Mouse (Mus musculus): ENCODE data around the gene Use1. TPM values are rescaled to one million over a fixed set of nuclear protein-coding genes. Genes with fewer than 3 reads are reported as not detected.

Use1 gene
- polyA plus RNA-seq, 1 experiment from 2014 or later = 92.1 TPM

DNA sequence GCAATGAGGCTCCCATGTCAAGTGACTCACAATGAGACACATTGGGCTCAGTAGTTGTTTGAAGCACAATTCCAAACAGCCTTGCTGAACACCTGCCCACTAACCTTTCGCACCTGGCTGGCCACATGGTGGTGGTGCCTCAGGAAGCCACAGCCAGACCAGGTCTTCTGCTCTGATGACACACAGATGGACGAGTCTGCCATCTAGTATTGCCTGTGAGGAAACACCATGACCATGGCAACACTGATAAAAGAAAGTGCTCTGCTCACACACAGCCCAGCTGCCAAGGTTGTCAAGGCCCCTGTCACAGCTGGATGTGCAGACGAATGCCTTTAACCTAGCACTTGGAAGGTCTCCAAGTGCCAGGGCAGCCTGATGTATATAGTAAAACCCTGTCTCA, 15.5 kb upstream of the Use1 start:
- H3K27ac ChIP-seq (replicated peaks; ENCODE audit: low read depth, low read length) = no peak overlapping the region
- DNase-seq (ENCODE audit: low spot score) = no peak
- H3K9ac ChIP-seq (ENCODE audit: low read length) = no peak overlapping the region
- no peak overlapping the region for H3K4me3 ChIP-seq (ENCODE audit: low read depth, low read length)
- peaks cover 17% of the 10 kb centered on the region; the same call in 1 of the 2 replicates for H3K36me3 ChIP-seq (ENCODE audit: control insufficient read depth, insufficient read depth, low read length)
- H3K9me3 ChIP-seq (ENCODE audit: control insufficient read depth, low read length) = no peaks in the 10 kb centered on the region
- WGBS = 90% methylated on average over 3 of the region's 3 CpGs
- ATAC-seq (ENCODE audit: insufficient number of reproducible peaks, low FRiP score, low TSS enrichment, low read depth) = no peak
- H3K4me2 ChIP-seq (ENCODE audit: low read depth, severe bottlenecking) = no peak overlapping the region
- no peaks in the 10 kb centered on the region for H3K27me3 ChIP-seq (ENCODE audit: control insufficient read depth, insufficient read depth, low read length)
- no peaks in the 10 kb centered on the region for H3K4me1 ChIP-seq (ENCODE audit: control insufficient read depth, insufficient read depth, low read length)

DNA sequence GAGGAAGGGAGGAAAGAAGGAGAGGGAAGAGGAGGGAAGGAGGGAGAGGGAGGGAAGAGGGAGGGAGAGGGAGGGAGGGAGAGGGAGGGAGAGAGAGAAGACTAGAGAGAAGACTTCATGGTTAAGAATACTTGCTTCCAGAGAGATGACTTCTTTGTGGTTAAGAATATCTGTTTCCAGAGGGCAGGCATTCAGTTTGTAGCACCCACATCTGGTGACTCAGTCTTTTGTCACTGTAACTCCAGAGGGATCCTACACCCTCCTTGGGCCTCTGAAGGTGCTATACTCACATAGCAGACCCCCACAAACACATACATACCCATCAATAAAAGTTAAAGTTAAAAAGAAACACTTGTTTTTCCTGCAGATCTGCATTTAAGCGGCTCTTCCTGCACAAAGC, 15.1 kb upstream of the Use1 start:
- H3K4me2 ChIP-seq (ENCODE audit: low read depth, severe bottlenecking) = no peak overlapping the region
- no peaks in the 10 kb centered on the region for H3K27me3 ChIP-seq (ENCODE audit: control insufficient read depth, insufficient read depth, low read length)
- H3K9me3 ChIP-seq (ENCODE audit: control insufficient read depth, low read length) = no peaks in the 10 kb centered on the region
- WGBS = 93% methylated on average over 1 of the region's 1 CpGs
- no peak for ATAC-seq (ENCODE audit: insufficient number of reproducible peaks, low FRiP score, low TSS enrichment, low read depth)
- no peaks in the 10 kb centered on the region for H3K4me1 ChIP-seq (ENCODE audit: control insufficient read depth, insufficient read depth, low read length)
- H3K36me3 ChIP-seq (ENCODE audit: control insufficient read depth, insufficient read depth, low read length) = peaks cover 20% of the 10 kb centered on the region
- DNase-seq (ENCODE audit: low spot score) = no peak
- H3K4me3 ChIP-seq (ENCODE audit: low read depth, low read length) = no peak overlapping the region
- no peak overlapping the region for H3K9ac ChIP-seq (ENCODE audit: low read length)
- no peak overlapping the region for H3K27ac ChIP-seq (replicated peaks; ENCODE audit: low read depth, low read length)

DNA sequence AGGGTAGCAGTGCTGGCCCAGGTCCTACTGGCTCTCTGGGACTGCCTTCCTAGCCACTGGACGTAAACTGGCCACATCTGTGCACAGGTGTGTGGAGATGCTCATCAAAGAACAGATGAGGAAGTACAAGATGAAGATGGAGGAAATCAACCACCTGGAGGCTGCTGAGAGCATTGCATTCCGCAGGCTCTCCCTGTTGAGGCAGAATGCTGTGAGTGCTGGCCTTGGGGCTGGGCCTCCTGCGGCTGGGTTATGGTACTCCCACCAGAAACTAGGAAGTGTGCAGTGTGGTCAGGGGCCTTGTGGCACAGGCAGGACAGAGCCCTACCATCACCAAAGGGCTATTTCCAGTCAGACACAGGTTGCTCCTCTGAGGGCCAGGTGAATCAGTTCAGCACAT, 8.6 kb upstream of the Use1 start:
- Histone ChIP-seq H3K4me1 (ENCODE audit: control insufficient read depth, insufficient read depth, low read length) (no peaks in the 10 kb centered on the region), H3K4me2 (ENCODE audit: low read depth, severe bottlenecking) (no peak overlapping the region), H3K9me3 (ENCODE audit: control insufficient read depth, low read length) (no peaks in the 10 kb centered on the region), H3K27ac (replicated peaks; ENCODE audit: low read depth, low read length) (no peak overlapping the region), H3K9ac (ENCODE audit: low read length) (no peak overlapping the region), H3K27me3 (ENCODE audit: control insufficient read depth, insufficient read depth, low read length) (no peaks in the 10 kb centered on the region), H3K4me3 (ENCODE audit: low read depth, low read length) (no peak overlapping the region), H3K36me3 (ENCODE audit: control insufficient read depth, insufficient read depth, low read length) (peaks cover 17% of the 10 kb centered on the region)
- ATAC-seq (ENCODE audit: insufficient number of reproducible peaks, low FRiP score, low TSS enrichment, low read depth) (no peak), DNase-seq (ENCODE audit: low spot score) (no peak)
- WGBS = 83% methylated on average over 3 of the region's 3 CpGs

DNA sequence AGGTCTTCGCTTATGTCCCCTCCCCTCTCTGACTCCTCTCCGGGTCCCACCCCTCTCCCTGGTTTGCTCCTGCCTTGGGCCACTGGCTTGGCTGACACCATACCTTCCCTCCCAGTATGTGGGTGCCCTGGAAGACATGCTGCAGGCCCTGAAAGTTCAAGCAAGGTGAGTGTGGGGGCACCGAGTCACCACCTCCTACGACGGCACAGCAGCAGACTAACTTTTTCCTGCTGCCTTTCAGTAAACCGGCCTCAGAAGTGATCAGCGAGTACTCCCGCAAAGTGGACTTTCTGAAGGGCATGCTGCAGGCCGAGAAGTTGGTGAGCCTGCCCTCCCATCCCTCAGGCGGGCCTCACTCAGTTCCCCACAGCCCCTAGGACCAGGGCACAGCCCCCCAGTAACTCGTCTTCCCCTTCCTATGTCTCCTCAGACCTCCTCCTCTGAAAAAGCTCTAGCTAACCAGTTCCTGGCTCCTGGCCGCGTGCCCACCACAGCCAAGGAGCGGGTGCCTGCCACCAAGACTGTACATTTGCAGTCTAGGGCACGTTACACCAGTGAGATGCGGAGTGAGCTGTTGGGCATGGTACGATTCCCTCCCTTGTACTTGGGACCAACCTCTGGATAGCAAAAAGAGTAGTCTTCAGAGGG, 1.0 kb downstream of the Use1 start:
- Histone ChIP-seq H3K27ac (replicated peaks; ENCODE audit: low read depth, low read length) (no peak overlapping the region; the same call in 1 of the 2 replicates), H3K4me3 (ENCODE audit: low read depth, low read length) (peak overlapping the region; percentile 48), H3K4me2 (ENCODE audit: low read depth, severe bottlenecking) (peak overlapping the region; percentile 76), H3K27me3 (ENCODE audit: control insufficient read depth, insufficient read depth, low read length) (no peaks in the 10 kb centered on the region), H3K9ac (ENCODE audit: low read length) (peak overlapping the region; percentile 62), H3K4me1 (ENCODE audit: control insufficient read depth, insufficient read depth, low read length) (peaks cover 3% of the 10 kb centered on the region; the same call in 1 of the 2 replicates), H3K36me3 (ENCODE audit: control insufficient read depth, insufficient read depth, low read length) (peaks cover 2% of the 10 kb centered on the region; the same call in 1 of the 2 replicates), H3K9me3 (ENCODE audit: control insufficient read depth, low read length) (no peaks in the 10 kb centered on the region)
- ATAC-seq (ENCODE audit: insufficient number of reproducible peaks, low FRiP score, low TSS enrichment, low read depth) (no peak), DNase-seq (ENCODE audit: low spot score) (no peak)
- WGBS = 54% methylated on average over 17 of the region's 17 CpGs

DNA sequence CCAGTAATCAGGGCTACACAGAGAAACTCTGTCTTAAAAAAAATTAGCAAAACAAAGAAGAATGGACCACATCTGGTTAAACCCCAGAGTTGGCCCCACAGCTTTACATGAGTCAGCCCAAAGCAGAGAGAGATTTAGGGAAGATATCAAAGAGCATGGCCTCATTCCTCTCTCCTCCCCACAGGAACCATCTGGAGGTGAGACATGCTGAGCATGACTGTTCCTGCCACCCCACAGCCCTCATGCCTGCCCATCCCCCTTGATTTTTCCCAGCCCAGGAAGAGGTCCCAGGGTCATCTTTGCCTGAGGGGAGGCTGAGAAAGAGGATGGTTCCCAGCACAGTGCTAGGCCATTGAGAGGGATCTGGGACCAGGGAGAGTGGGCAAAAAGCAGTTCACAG, 1.7 kb downstream of the Use1 start:
- Histone ChIP-seq H3K27ac (replicated peaks; ENCODE audit: low read depth, low read length) (no peak overlapping the region), H3K36me3 (ENCODE audit: control insufficient read depth, insufficient read depth, low read length) (peaks cover 2% of the 10 kb centered on the region; the same call in 1 of the 2 replicates), H3K4me3 (ENCODE audit: low read depth, low read length) (no peak overlapping the region), H3K27me3 (ENCODE audit: control insufficient read depth, insufficient read depth, low read length) (no peaks in the 10 kb centered on the region), H3K4me1 (ENCODE audit: control insufficient read depth, insufficient read depth, low read length) (peaks cover 3% of the 10 kb centered on the region; the same call in 1 of the 2 replicates), H3K9ac (ENCODE audit: low read length) (no peak overlapping the region), H3K9me3 (ENCODE audit: control insufficient read depth, low read length) (no peaks in the 10 kb centered on the region), H3K4me2 (ENCODE audit: low read depth, severe bottlenecking) (no peak overlapping the region; the same call in 1 of the 2 replicates)
- DNase-seq (ENCODE audit: low spot score) = no peak
- no peak for ATAC-seq (ENCODE audit: insufficient number of reproducible peaks, low FRiP score, low TSS enrichment, low read depth)

DNA sequence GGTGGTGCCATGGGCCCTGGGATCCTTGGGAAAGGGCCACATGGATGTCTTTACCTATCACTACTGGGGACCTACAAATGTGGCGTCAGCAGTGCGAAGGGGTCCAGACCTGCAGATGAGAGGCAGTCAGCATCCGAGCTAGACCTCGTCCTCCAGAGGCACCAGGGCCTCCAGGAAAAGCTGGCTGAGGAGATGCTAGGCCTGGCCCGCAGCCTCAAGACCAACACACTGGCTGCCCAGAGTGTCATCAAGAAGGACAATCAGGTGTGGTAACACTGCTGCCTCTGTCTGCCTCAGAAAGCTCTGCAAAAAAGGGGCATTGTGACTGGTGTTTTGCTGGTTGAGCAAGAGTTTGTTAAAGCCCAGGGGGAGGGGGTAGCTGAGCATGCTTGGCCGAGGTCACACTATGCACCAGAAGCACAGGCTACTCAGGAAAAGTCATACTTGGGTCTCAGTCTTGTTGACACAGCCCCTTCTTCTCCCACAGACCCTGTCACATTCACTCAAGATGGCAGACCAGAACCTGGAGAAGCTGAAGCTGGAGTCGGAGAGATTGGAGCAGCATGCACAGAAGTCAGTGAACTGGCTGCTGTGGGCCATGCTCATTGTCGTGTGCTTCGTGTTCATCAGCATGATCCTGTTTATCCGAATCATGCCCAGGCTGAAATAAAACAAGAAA, 2.5 kb downstream of the Use1 start:
- Histone ChIP-seq H3K9ac (ENCODE audit: low read length) (no peak overlapping the region), H3K4me3 (ENCODE audit: low read depth, low read length) (no peak overlapping the region), H3K27me3 (ENCODE audit: control insufficient read depth, insufficient read depth, low read length) (no peaks in the 10 kb centered on the region), H3K9me3 (ENCODE audit: control insufficient read depth, low read length) (no peaks in the 10 kb centered on the region), H3K27ac (replicated peaks; ENCODE audit: low read depth, low read length) (no peak overlapping the region), H3K4me2 (ENCODE audit: low read depth, severe bottlenecking) (no peak overlapping the region), H3K36me3 (ENCODE audit: control insufficient read depth, insufficient read depth, low read length) (peaks cover 2% of the 10 kb centered on the region; the same call in 1 of the 2 replicates), H3K4me1 (ENCODE audit: control insufficient read depth, insufficient read depth, low read length) (peaks cover 3% of the 10 kb centered on the region; the same call in 1 of the 2 replicates)
- ATAC-seq (ENCODE audit: insufficient number of reproducible peaks, low FRiP score, low TSS enrichment, low read depth) (no peak), DNase-seq (ENCODE audit: low spot score) (no peak)
- 95% methylated on average over 10 of the region's 10 CpGs for WGBS

DNA sequence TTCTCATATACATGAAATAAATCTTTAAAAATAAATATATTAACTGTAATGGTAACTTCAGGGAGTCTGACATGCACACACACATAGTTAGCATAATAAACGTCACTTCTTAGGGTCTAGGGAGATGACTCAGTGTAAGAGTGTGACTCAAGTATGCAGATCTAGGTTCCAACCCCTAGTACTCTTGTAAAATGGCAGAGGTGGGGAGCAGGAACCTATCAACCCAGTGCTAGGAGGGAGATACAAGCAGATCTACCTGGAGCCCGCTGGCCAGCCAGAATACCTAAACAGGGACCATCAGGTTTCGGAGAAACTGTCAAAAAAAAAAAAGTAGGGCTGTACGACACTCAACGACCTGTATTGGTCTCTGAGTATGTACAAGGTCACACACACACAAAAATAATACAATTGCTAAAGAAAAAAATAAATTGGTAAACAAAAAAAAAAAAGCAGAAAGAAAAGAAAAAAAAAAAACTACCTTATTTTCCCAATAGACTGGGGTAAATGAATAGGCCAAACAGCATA, 4.1 kb downstream of the Use1 start:
- H3K36me3 ChIP-seq (ENCODE audit: control insufficient read depth, insufficient read depth, low read length) = peaks cover 5% of the 10 kb centered on the region; the same call in 1 of the 2 replicates

DNA sequence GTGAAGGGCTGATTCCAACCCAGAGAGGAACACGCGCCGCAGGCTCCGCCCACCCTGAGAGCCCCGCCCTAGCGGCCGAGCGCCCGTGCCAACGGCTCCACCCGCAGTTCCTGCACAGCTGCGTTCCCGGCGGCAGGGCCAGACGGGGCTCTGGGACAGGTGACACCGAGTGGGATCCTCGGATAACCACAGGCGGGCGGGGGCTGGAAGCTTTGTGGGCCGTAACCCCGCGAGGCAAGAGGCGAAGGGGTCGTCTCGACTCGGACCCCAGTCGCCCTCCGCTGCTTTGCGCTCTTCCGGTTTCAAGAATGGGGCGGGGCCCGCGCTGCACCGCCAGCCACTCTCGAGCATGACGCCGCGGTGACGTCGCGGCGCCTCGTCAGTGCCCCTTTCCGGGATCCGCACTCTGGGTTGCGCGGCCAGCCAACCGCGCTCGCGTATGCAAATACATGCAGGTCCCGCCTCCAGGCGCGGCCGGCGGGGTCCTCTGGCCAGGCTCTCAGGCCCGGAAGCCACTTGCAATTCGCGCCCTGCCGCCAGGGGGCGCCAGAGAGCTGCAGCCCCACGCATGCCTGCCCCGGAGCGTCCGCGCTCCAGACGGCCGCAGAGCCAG, 4.7 kb downstream of the Use1 start, which contains the start of gene Ocel1:
Gene Ocel1, plus strand, starts transcription at position 63 of the 613 bp plus-strand sequence.
- Histone ChIP-seq H3K36me3 (ENCODE audit: control insufficient read depth, insufficient read depth, low read length) (peaks cover 5% of the 10 kb centered on the region; the same call in 1 of the 2 replicates), H3K4me2 (ENCODE audit: low read depth, severe bottlenecking) (peak within 1 kb of the TSS; percentile 40; the same call in 1 of the 2 replicates), H3K4me3 (ENCODE audit: low read depth, low read length) (peak within 1 kb of the TSS; percentile 65), H3K9me3 (ENCODE audit: control insufficient read depth, low read length) (no peaks in the 10 kb centered on the region), H3K27ac (replicated peaks; ENCODE audit: low read depth, low read length) (no peak within 1 kb of the TSS), H3K27me3 (ENCODE audit: control insufficient read depth, insufficient read depth, low read length) (no peaks in the 10 kb centered on the region), H3K4me1 (ENCODE audit: control insufficient read depth, insufficient read depth, low read length) (peaks cover 13% of the 10 kb centered on the region), H3K9ac (ENCODE audit: low read length) (no peak within 1 kb of the TSS; the same call in 1 of the 2 replicates)
- DNase-seq (ENCODE audit: low spot score) (peak; percentile 97), ATAC-seq (ENCODE audit: insufficient number of reproducible peaks, low FRiP score, low TSS enrichment, low read depth) (peak; percentile 85)
- WGBS = under 1% methylated on average over 68 of the region's 68 CpGs

More for the DNA sequence above, 4.1 kb downstream of the Use1 start:
- H3K9me3 ChIP-seq (ENCODE audit: control insufficient read depth, low read length) = no peaks in the 10 kb centered on the region
- peaks cover 8% of the 10 kb centered on the region for H3K4me1 ChIP-seq (ENCODE audit: control insufficient read depth, insufficient read depth, low read length)
- H3K27ac ChIP-seq (replicated peaks; ENCODE audit: low read depth, low read length) = no peak overlapping the region
- 21% methylated on average over 5 of the region's 5 CpGs for WGBS
- H3K4me2 ChIP-seq (ENCODE audit: low read depth, severe bottlenecking) = peak overlapping the region; percentile 40; the same call in 1 of the 2 replicates
- ATAC-seq (ENCODE audit: insufficient number of reproducible peaks, low FRiP score, low TSS enrichment, low read depth) (no peak), DNase-seq (ENCODE audit: low spot score) (no peak)
- H3K27me3 ChIP-seq (ENCODE audit: control insufficient read depth, insufficient read depth, low read length) = no peaks in the 10 kb centered on the region
- H3K9ac ChIP-seq (ENCODE audit: low read length) = no peak overlapping the region
- H3K4me3 ChIP-seq (ENCODE audit: low read depth, low read length) = peak overlapping the region; percentile 65
